In the genomic region with DNA sequence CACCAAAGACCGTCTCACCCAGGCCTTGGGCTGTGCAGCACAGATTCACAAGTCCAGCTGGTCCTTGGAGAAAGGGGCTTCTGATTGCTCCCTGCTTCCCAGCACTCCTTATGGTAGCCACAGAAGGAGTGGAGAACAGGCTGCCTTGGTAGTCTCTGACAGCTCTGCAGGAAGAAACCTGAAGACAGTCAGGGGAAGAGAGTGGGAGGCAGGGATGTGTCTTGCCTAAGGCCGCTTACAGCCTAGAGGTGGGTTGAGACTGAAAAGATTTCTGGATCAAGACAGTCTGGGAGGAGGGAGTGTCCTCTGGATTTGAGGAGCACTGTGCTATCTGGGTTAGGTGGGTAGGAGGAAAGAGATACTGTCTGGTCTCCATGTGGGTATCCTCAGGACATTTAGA, we compare ENCODE assay signal across 30 mouse cellular contexts. TPM values are rescaled to one million over a fixed set of nuclear protein-coding genes. Genes with fewer than 3 reads are reported as not detected.
DNase-seq lines count a peak whose midpoint lies in the region; ATAC-seq and TF ChIP-seq lines count a peak whose summit lies in the region.
"Had no signal": no experiment of that assay in that cellular context is flagged by ENCODE, and none has a peak within 500 bp of the region (broad histone marks: within the 10 kb centered on the region; RNA-seq: fewer than 3 reads in every experiment).

No protein-coding gene starts in this region.

- DNase-seq in frontal cortex, postnatal 14 days (ENCODE audit: low spot score in 2 of 2) = no peak
- no peak for DNase-seq in hindbrain, embryonic 14.5 days (ENCODE audit: low spot score)
- no peak for DNase-seq in left cerebral cortex, adult 2 months (ENCODE audit: extremely low spot score in 1 of 2, low spot score in 2 of 2)
- no peak for DNase-seq in left cerebral cortex, postnatal 10 days (ENCODE audit: extremely low spot score in 1 of 2, low spot score in 2 of 2)
- no peak for DNase-seq in stomach, postnatal 0 days (ENCODE audit: low spot score)
- DNase-seq: adrenal gland, adult 8-10 months; adrenal gland, postnatal 36 days; B cell, adult 2 months; cerebellum, adult 11 months; cerebellum, adult 8-10 months; embryo, embryonic 11 days had no signal

- intact Hi-C loops in left cerebral cortex, adult 2 months (cut with DNase I) = no loop called here
- intact Hi-C loops in left cerebral cortex, postnatal 10 days (cut with DNase I) = no loop called here

- ATAC-seq in frontal cortex, adult (ENCODE audit: low TSS enrichment) = peak; percentile 70
- ATAC-seq in hindbrain, embryonic 15.5 days (ENCODE audit: low FRiP score, low read depth) = no peak
- no peak for ATAC-seq in hindbrain, embryonic 14.5 days (ENCODE audit: low FRiP score)
- ATAC-seq in stomach, embryonic 16.5 days (ENCODE audit: insufficient read depth, low FRiP score) = no peak
- no peak for ATAC-seq in stomach, postnatal 0 days (ENCODE audit: low FRiP score, low TSS enrichment)
- ATAC-seq: CD4-positive, CD25-positive, alpha-beta regulatory T cell, adult 4 months; forebrain, embryonic 14.5 days; inflammation-experienced regulatory T-cells, adult 6 months had no signal

- WGBS in hindbrain, embryonic 15.5 days = 85% methylated on average over 2 of the region's 2 CpGs
- WGBS in hindbrain, embryonic 14.5 days = 92% methylated on average over 2 of the region's 2 CpGs
- 87% methylated on average over 2 of the region's 2 CpGs for WGBS in stomach, embryonic 16.5 days
- WGBS in stomach, postnatal 0 days = 91% methylated on average over 2 of the region's 2 CpGs

- H3K4me2 ChIP-seq in hindbrain, embryonic 15.5 days = no peak overlapping the region
- H3K4me2 ChIP-seq in hindbrain, embryonic 14.5 days (replicated peaks) = no peak overlapping the region
- no peak overlapping the region for H3K4me2 ChIP-seq in stomach, embryonic 16.5 days (ENCODE audit: low read depth, low read length)
- H3K4me2 ChIP-seq in stomach, postnatal 0 days (replicated peaks; ENCODE audit: low read depth) = no peak overlapping the region
- H3K4me2 ChIP-seq: embryonic facial prominence, embryonic 15.5 days; hindbrain, embryonic 12.5 days had no signal

- H3K4me3 ChIP-seq in hindbrain, embryonic 15.5 days = no peak overlapping the region
- H3K4me3 ChIP-seq in hindbrain, embryonic 14.5 days (replicated peaks; ENCODE audit: low read length) = no peak overlapping the region
- H3K4me3 ChIP-seq in left cerebral cortex, adult 2 months = no peak overlapping the region
- no peak overlapping the region for H3K4me3 ChIP-seq in stomach, embryonic 16.5 days (replicated peaks; ENCODE audit: low read length)
- no peak overlapping the region for H3K4me3 ChIP-seq in stomach, postnatal 0 days (ENCODE audit: low read depth, low read length)
- H3K4me3 ChIP-seq: embryonic facial prominence, embryonic 15.5 days; erythroblast, embryonic 14.5 days; forebrain, embryonic 10.5 days; heart, embryonic 10.5 days; hindbrain, embryonic 12.5 days had no signal

- H3K9ac ChIP-seq in hindbrain, embryonic 15.5 days = no peak overlapping the region
- no peak overlapping the region for H3K9ac ChIP-seq in hindbrain, embryonic 14.5 days
- no peak overlapping the region for H3K9ac ChIP-seq in stomach, embryonic 16.5 days (ENCODE audit: low read length)
- H3K9ac ChIP-seq in stomach, postnatal 0 days (ENCODE audit: low read length) = no peak overlapping the region
- H3K9ac ChIP-seq: embryonic facial prominence, embryonic 15.5 days; hindbrain, embryonic 12.5 days had no signal

- H3K4me1 ChIP-seq in hindbrain, embryonic 15.5 days (replicated peaks) = no peaks in the 10 kb centered on the region
- no peaks in the 10 kb centered on the region for H3K4me1 ChIP-seq in hindbrain, embryonic 14.5 days (replicated peaks; ENCODE audit: control insufficient read depth, insufficient read depth, low read length)
- H3K4me1 ChIP-seq in stomach, embryonic 16.5 days (ENCODE audit: control insufficient read depth, insufficient read depth, low read length) = peaks cover 17% of the 10 kb centered on the region
- H3K4me1 ChIP-seq in stomach, postnatal 0 days (replicated peaks; ENCODE audit: control insufficient read depth, insufficient read depth) = peaks cover 14% of the 10 kb centered on the region
- H3K4me1 ChIP-seq: forebrain, embryonic 10.5 days; hindbrain, embryonic 12.5 days had no signal

- H3K9me3 ChIP-seq in hindbrain, embryonic 15.5 days = no peaks in the 10 kb centered on the region
- no peaks in the 10 kb centered on the region for H3K9me3 ChIP-seq in hindbrain, embryonic 14.5 days (ENCODE audit: control insufficient read depth, low read length)
- no peaks in the 10 kb centered on the region for H3K9me3 ChIP-seq in stomach, embryonic 16.5 days (replicated peaks; ENCODE audit: control insufficient read depth, low read length)
- no peaks in the 10 kb centered on the region for H3K9me3 ChIP-seq in stomach, postnatal 0 days (ENCODE audit: control insufficient read depth, low read length)
- H3K9me3 ChIP-seq: embryonic facial prominence, embryonic 15.5 days; forebrain, embryonic 10.5 days; G1E; heart, embryonic 10.5 days; hindbrain, embryonic 12.5 days had no signal

- peak overlapping the region; percentile 46 for H3K27ac ChIP-seq in hindbrain, embryonic 15.5 days (replicated peaks)
- H3K27ac ChIP-seq in hindbrain, embryonic 14.5 days = no peak overlapping the region
- peak overlapping the region; percentile 57; the same call in 1 of the 2 replicates for H3K27ac ChIP-seq in left cerebral cortex, adult 2 months
- peak overlapping the region; percentile 74 for H3K27ac ChIP-seq in stomach, embryonic 16.5 days (ENCODE audit: low read length)
- H3K27ac ChIP-seq in stomach, postnatal 0 days (replicated peaks) = no peak overlapping the region
- H3K27ac ChIP-seq: forebrain, embryonic 10.5 days; hindbrain, embryonic 12.5 days had no signal

- H3K36me3 ChIP-seq in hindbrain, embryonic 15.5 days = no peaks in the 10 kb centered on the region
- no peaks in the 10 kb centered on the region for H3K36me3 ChIP-seq in hindbrain, embryonic 14.5 days (replicated peaks; ENCODE audit: control insufficient read depth, insufficient read depth)
- no peaks in the 10 kb centered on the region for H3K36me3 ChIP-seq in stomach, embryonic 16.5 days (ENCODE audit: control insufficient read depth, insufficient read depth, low read length)
- no peaks in the 10 kb centered on the region for H3K36me3 ChIP-seq in stomach, postnatal 0 days (ENCODE audit: control insufficient read depth, insufficient read depth, low read length)
- H3K36me3 ChIP-seq: embryonic facial prominence, embryonic 15.5 days; forebrain, embryonic 10.5 days; G1E; heart, embryonic 10.5 days; hindbrain, embryonic 12.5 days had no signal

- no peak for TF ChIP-seq CTCF in left cerebral cortex, adult 2 months (IDR thresholded peaks at IDR 0.05)
- TF ChIP-seq CTCF in stomach, postnatal 0 days (IDR thresholded peaks at IDR 0.05; ENCODE audit: low read depth) = no peak

- no peak for TF ChIP-seq EP300 in stomach, postnatal 0 days (optimal IDR thresholded peaks at IDR 0.05)

- no peaks in the 10 kb centered on the region for H3K27me3 ChIP-seq in hindbrain, embryonic 15.5 days
- H3K27me3 ChIP-seq in hindbrain, embryonic 14.5 days (ENCODE audit: control insufficient read depth, insufficient read depth, low read length) = no peaks in the 10 kb centered on the region
- H3K27me3 ChIP-seq in stomach, embryonic 16.5 days (ENCODE audit: control insufficient read depth, insufficient read depth, low read length) = no peaks in the 10 kb centered on the region
- no peaks in the 10 kb centered on the region for H3K27me3 ChIP-seq in stomach, postnatal 0 days (ENCODE audit: control insufficient read depth, insufficient read depth, low read length)
- H3K27me3 ChIP-seq: embryonic facial prominence, embryonic 15.5 days; hindbrain, embryonic 12.5 days had no signal

RNA-seq across cellular contexts. Expression of a gene that starts 0.3 kb away (rescaled TPM):
- polyA plus RNA-seq in hindbrain, embryonic 15.5 days (2015; fragmentation: Nextera tagmentation; extraction: Ambion mirVana) = not detected in 2 replicates
- not detected in 2 replicates for polyA plus RNA-seq in hindbrain, embryonic 14.5 days (2014; fragmentation: Nextera tagmentation; extraction: Ambion mirVana)
- total RNA-seq in left cerebral cortex, adult 2 months (2021) = not detected
- total RNA-seq in left cerebral cortex, postnatal 10 days (2021) = not detected
- not detected in 2 replicates for polyA plus RNA-seq in stomach, embryonic 16.5 days (2015; fragmentation: Nextera tagmentation; extraction: Ambion mirVana)
- polyA plus RNA-seq in stomach, postnatal 0 days (2015; fragmentation: Nextera tagmentation; extraction: Ambion mirVana) = 0.07 TPM in 1 of 2 replicates, not detected in the other
- total RNA-seq: adrenal gland, adult 8-10 months; adrenal gland, postnatal 36 days; common myeloid progenitor, adult 5-6 weeks; G1E; gastrocnemius, postnatal 14 days; granulocyte monocyte progenitor cell, adult 5-6 weeks; heart, postnatal 25 days had no signal
- polyA plus RNA-seq: brain, embryonic 14.5 days; CD4-positive, CD25-positive, alpha-beta regulatory T cell, adult 4 months; embryonic facial prominence, embryonic 11.5 days; embryonic facial prominence, embryonic 15.5 days; erythroblast, embryonic 14.5 days; forebrain, embryonic 10.5 days; forebrain, embryonic 14.5 days; G1E; heart, embryonic 10.5 days; heart, embryonic 16.5 days; hindbrain, embryonic 12.5 days; inflammation-experienced regulatory T-cells, adult 6 months had no signal

RNA-seq across cellular contexts. Expression of a gene that starts 4.7 kb away (rescaled TPM):
- polyA plus RNA-seq in hindbrain, embryonic 15.5 days (2015; fragmentation: Nextera tagmentation; extraction: Ambion mirVana) = not detected in 2 replicates
- polyA plus RNA-seq in hindbrain, embryonic 14.5 days (2014; fragmentation: Nextera tagmentation; extraction: Ambion mirVana) = not detected in 2 replicates
- not detected for total RNA-seq in left cerebral cortex, adult 2 months (2021)
- total RNA-seq in left cerebral cortex, postnatal 10 days (2021) = not detected
- not detected in 2 replicates for polyA plus RNA-seq in stomach, embryonic 16.5 days (2015; fragmentation: Nextera tagmentation; extraction: Ambion mirVana)
- polyA plus RNA-seq in stomach, postnatal 0 days (2015; fragmentation: Nextera tagmentation; extraction: Ambion mirVana) = not detected in 2 replicates
- total RNA-seq: adrenal gland, adult 8-10 months; adrenal gland, postnatal 36 days; common myeloid progenitor, adult 5-6 weeks; G1E; granulocyte monocyte progenitor cell, adult 5-6 weeks; heart, postnatal 25 days had no signal
- polyA plus RNA-seq: brain, embryonic 14.5 days; CD4-positive, CD25-positive, alpha-beta regulatory T cell, adult 4 months; embryonic facial prominence, embryonic 11.5 days; embryonic facial prominence, embryonic 15.5 days; erythroblast, embryonic 14.5 days; forebrain, embryonic 10.5 days; forebrain, embryonic 14.5 days; G1E; heart, embryonic 10.5 days; heart, embryonic 16.5 days; hindbrain, embryonic 12.5 days; inflammation-experienced regulatory T-cells, adult 6 months had no signal

RNA-seq across cellular contexts. Expression of a gene that starts 9.0 kb away (rescaled TPM):
- polyA plus RNA-seq in hindbrain, embryonic 15.5 days (2015; fragmentation: Nextera tagmentation; extraction: Ambion mirVana) = 235 and 267 TPM in 2 replicates
- 165 and 190 TPM in 2 replicates for polyA plus RNA-seq in hindbrain, embryonic 14.5 days (2014; fragmentation: Nextera tagmentation; extraction: Ambion mirVana)
- 100 to 1,000 TPM; 793 to 811 TPM for total RNA-seq in left cerebral cortex, adult 2 months (2021)
- total RNA-seq in left cerebral cortex, postnatal 10 days (2021) = 100 to 1,000 TPM; 337 to 367 TPM
- polyA plus RNA-seq in stomach, embryonic 16.5 days (2015; fragmentation: Nextera tagmentation; extraction: Ambion mirVana) = 125 and 143 TPM in 2 replicates
- 71.6 and 79.4 TPM in 2 replicates for polyA plus RNA-seq in stomach, postnatal 0 days (2015; fragmentation: Nextera tagmentation; extraction: Ambion mirVana)

RNA-seq across cellular contexts. Expression of a gene that starts 30.2 kb away (rescaled TPM):
- polyA plus RNA-seq in hindbrain, embryonic 15.5 days (2015; fragmentation: Nextera tagmentation; extraction: Ambion mirVana) = 2.0 and 2.1 TPM in 2 replicates
- polyA plus RNA-seq in hindbrain, embryonic 14.5 days (2014; fragmentation: Nextera tagmentation; extraction: Ambion mirVana) = 0.95 and 1.5 TPM in 2 replicates
- 10 to 100 TPM in 1 of 2 experiments, 1 to 10 TPM in 1; 6.3 to 10.0 TPM for total RNA-seq in left cerebral cortex, adult 2 months (2021)
- 1 to 10 TPM; 3.6 to 4.5 TPM for total RNA-seq in left cerebral cortex, postnatal 10 days (2021)
- 0.89 and 0.98 TPM in 2 replicates for polyA plus RNA-seq in stomach, embryonic 16.5 days (2015; fragmentation: Nextera tagmentation; extraction: Ambion mirVana)
- polyA plus RNA-seq in stomach, postnatal 0 days (2015; fragmentation: Nextera tagmentation; extraction: Ambion mirVana) = 1.1 and 1.4 TPM in 2 replicates
- total RNA-seq: common myeloid progenitor, adult 5-6 weeks had no signal
- polyA plus RNA-seq: erythroblast, embryonic 14.5 days had no signal

RNA-seq across cellular contexts. Expression of a gene that starts 38.3 kb away (rescaled TPM):
- 75.2 and 82.7 TPM in 2 replicates for polyA plus RNA-seq in hindbrain, embryonic 15.5 days (2015; fragmentation: Nextera tagmentation; extraction: Ambion mirVana)
- 76.0 and 87.5 TPM in 2 replicates for polyA plus RNA-seq in hindbrain, embryonic 14.5 days (2014; fragmentation: Nextera tagmentation; extraction: Ambion mirVana)
- 10 to 100 TPM; 28.8 to 35.2 TPM for total RNA-seq in left cerebral cortex, adult 2 months (2021)
- total RNA-seq in left cerebral cortex, postnatal 10 days (2021) = 10 to 100 TPM; 35.5 to 42.4 TPM
- 49.7 and 57.7 TPM in 2 replicates for polyA plus RNA-seq in stomach, embryonic 16.5 days (2015; fragmentation: Nextera tagmentation; extraction: Ambion mirVana)
- 22.7 and 24.0 TPM in 2 replicates for polyA plus RNA-seq in stomach, postnatal 0 days (2015; fragmentation: Nextera tagmentation; extraction: Ambion mirVana)

Comparison
In these comparisons a context has a peak if more than half of its experiments do, and no peak if none do; other contexts are left out.
1. H3K27ac ChIP-seq: peak in hindbrain, embryonic 15.5 days (single experiment), left cerebral cortex, adult 2 months (single experiment) and stomach, embryonic 16.5 days (single experiment); none in hindbrain, embryonic 14.5 days (single experiment) and stomach, postnatal 0 days (single experiment).